Mouse (Mus musculus) embryonic facial prominence, embryonic 11.5 days (tissue): ENCODE results near the gene Rxra. TPM values are rescaled to one million over a fixed set of nuclear protein-coding genes. Genes with fewer than 3 reads are reported as not detected.

ENCODE experiments used
- ATAC-seq: fragments of 200-750 bp; cut with Nextera tagmentation; replicated peaks from 2 replicates; pipeline ENCODE4 v1.8.0; 2017; ENCODE audit warnings: low read depth; ENCODE audit not compliant: insufficient number of reproducible peaks, low FRiP score, low TSS enrichment
- DNase-seq: peaks from one replicate; pipeline ENCODE4 v3.0.0-alpha.2; 2015; ENCODE audit warnings: low spot score
- H3K27ac ChIP-seq: fragments of 300-500 bp; sonication (generic); replicated peaks from 2 replicates; pipeline ENCODE4 v1.5.1; 2014; ENCODE audit warnings: mild to moderate bottlenecking, low read depth, low read length, control low read depth
- H3K27me3 ChIP-seq: fragments of 300-500 bp; sonication (generic); 2 replicates; pipeline ENCODE4 v1.6.1; 2014; ENCODE audit warnings: mild to moderate bottlenecking, low read length, moderate library complexity, mixed read lengths; ENCODE audit not compliant: control insufficient read depth, insufficient read depth
- H3K36me3 ChIP-seq: fragments of 300-500 bp; sonication (generic); replicated peaks from 2 replicates; pipeline ENCODE4 v1.6.1; 2014; ENCODE audit warnings: low read depth, mild to moderate bottlenecking, low read length, moderate library complexity, mixed read lengths; ENCODE audit not compliant: control insufficient read depth, insufficient read depth
- H3K4me1 ChIP-seq: fragments of 300-500 bp; sonication (generic); 2 replicates; pipeline ENCODE4 v1.6.1; 2014; ENCODE audit warnings: low read length, mixed read lengths; ENCODE audit not compliant: control insufficient read depth, insufficient read depth
- H3K4me2 ChIP-seq: fragments of 300-500 bp; sonication (generic); 2 replicates; pipeline ENCODE4 v1.6.1; 2014; ENCODE audit warnings: low read depth, mild to moderate bottlenecking, control low read depth, low read length, moderate library complexity
- H3K4me3 ChIP-seq: fragments of 300-500 bp; sonication (generic); 2 replicates; pipeline ENCODE4 v1.5.1; 2014; ENCODE audit warnings: low read depth, low read length, control low read depth
- H3K9ac ChIP-seq: fragments of 300-500 bp; sonication (generic); replicated peaks from 2 replicates; pipeline ENCODE4 v1.6.1; 2014; ENCODE audit warnings: mild to moderate bottlenecking, control low read depth, low read length
- H3K9me3 ChIP-seq: fragments of 300-500 bp; sonication (generic); replicated peaks from 2 replicates; pipeline ENCODE4 v1.6.1; 2016; ENCODE audit warnings: mild to moderate bottlenecking, low read length, inconsistent platforms, mixed read lengths; ENCODE audit not compliant: control insufficient read depth
- WGBS: fragments of 180-500 bp; shearing (Covaris S2); extraction: QIAGEN DNeasy Blood & Tissue Kit; methylation state at CpG from one replicate; pipeline ENCODE4 v1.1.7; 2014; 5-methylcytosine and 5-hydroxymethylcytosine counted together
- polyA plus RNA-seq: library from polyadenylated mRNA; unstranded; fragments of >200 nt; fragmentation: Nextera tagmentation; extraction: Ambion mirVana; gene quantifications from 2 replicates; pipeline ENCODE4 v1.2.1, GENCODE M21; 2014

Gene Rxra
- polyA plus RNA-seq, 1 experiment from 2014 or later = 7.6 TPM

DNA sequence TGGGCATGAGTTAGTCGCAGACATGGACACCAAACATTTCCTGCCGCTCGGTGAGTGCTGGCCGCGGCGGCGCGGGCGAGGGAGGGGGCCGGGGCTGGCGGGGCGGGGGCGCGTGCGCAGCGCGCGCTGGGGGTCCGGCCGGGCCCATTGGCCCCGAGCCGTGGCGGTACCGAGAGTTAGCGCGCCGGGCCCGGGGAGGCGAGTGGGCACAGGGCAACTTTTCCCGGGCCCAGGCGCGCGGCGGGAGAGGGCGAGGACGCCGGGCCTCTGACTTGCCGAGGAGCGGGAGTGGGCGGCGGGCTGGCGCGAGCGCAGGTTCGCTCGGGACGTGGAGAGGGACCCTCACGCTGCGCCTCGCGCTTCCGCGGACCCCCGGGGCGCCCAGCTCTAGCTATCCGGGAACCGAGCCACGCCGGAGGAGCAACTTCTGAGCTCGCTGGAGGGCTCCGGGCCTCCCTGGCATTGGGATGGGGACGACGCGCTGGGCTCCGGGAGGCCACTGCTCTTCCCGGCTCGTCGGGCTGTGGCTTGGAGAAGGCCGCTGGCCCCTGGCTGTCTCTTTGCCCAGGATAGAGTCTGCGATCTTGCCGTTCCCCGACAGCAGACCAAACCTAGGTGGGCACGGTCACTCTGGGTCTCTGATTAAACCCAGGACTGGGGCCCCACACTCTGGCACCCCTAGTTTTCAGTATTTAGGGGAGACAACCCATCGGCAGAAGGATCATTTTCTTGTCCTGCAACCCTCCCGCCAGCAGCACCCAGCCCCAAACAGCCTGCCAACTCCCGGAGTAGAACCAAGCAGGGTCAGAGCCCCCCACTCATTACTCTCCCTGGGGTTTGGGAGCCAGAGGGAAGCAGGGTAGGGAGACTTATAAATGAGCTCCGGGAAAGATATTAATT lies 1.4 kb downstream of the Rxra start:
- H3K9me3 ChIP-seq = no peaks in the 10 kb centered on the region
- ATAC-seq = no peak

DNA sequence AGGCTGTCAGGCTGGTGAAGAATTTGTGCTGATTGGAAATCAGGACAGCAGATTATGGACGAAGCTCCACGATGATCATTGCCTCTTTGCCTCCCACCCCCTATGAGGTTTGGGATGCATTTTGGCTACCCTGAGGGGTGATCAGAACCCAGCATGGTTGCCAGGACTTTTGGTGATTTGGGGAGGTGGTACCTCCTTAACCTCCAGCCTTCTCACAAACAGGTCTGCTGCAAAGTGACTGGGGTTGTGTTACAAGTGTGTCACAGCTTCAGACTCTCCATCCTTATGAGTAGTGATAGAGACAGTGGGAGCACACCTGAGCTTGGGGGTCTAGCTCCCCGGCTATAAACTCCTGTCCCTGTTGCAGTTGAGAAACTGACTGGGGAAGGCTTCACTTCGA lies 2.1 kb downstream of the Rxra start:
- Histone ChIP-seq H3K4me3 (peak overlapping the region; percentile 89), H3K27ac (no peak overlapping the region), H3K27me3 (no peaks in the 10 kb centered on the region), H3K9ac (peak overlapping the region; percentile 95), H3K9me3 (no peaks in the 10 kb centered on the region), H3K36me3 (no peaks in the 10 kb centered on the region), H3K4me2 (peak overlapping the region; percentile 90), H3K4me1 (peaks cover 19% of the 10 kb centered on the region)
- no peak for DNase-seq
- ATAC-seq = no peak
- 22% methylated on average over 4 of the region's 4 CpGs for WGBS

More for the DNA sequence above, 1.4 kb downstream of the Rxra start:
- DNase-seq = peak; percentile 65
- H3K9ac ChIP-seq = peak overlapping the region; percentile 95
- H3K27me3 ChIP-seq = no peaks in the 10 kb centered on the region
- H3K4me2 ChIP-seq = peak overlapping the region; percentile 90
- peak overlapping the region; percentile 89 for H3K4me3 ChIP-seq
- peak overlapping the region; percentile 90 for H3K27ac ChIP-seq
- no peaks in the 10 kb centered on the region for H3K36me3 ChIP-seq
- under 1% methylated on average over 55 of the region's 77 CpGs for WGBS
- H3K4me1 ChIP-seq = peaks cover 19% of the 10 kb centered on the region

DNA sequence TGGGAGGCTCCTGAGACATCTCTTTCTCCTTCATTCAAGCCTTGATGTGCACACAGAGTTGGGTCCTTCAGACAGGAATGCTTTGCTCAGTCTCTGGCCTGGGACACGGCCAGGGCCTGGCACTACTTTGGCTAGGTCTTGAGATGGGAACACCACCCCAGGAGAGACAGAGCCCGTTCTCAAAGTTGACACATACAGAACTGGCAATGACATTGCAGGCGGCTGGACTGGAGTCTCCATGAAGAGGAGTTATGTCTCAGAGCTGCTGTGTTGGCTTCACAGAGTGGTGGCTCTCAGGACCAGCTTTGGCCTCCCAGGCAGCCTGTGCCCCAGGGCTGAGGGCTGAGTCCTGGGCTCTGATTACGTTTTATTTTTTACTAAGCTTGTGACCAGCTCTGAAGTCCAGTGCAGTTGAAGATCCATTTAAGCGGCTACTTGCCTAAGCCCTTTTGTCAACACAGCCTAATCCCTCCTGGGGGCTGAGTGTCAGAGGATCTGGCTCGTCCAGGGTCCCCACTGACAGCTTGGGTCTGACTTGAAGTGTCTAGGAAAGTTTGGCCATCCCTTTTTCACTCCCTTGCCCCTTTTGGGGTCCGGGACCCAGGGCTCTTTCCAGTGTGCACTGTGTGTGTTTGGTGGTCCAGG lies 2.7 kb downstream of the Rxra start:
- Histone ChIP-seq H3K27me3 (no peaks in the 10 kb centered on the region), H3K9ac (peak overlapping the region; percentile 95), H3K27ac (no peak overlapping the region), H3K4me3 (peak overlapping the region; percentile 89), H3K36me3 (no peaks in the 10 kb centered on the region), H3K9me3 (no peaks in the 10 kb centered on the region), H3K4me1 (peaks cover 19% of the 10 kb centered on the region), H3K4me2 (peak overlapping the region; percentile 90)
- WGBS = 22% methylated on average over 7 of the region's 7 CpGs
- ATAC-seq = no peak
- DNase-seq = no peak

DNA sequence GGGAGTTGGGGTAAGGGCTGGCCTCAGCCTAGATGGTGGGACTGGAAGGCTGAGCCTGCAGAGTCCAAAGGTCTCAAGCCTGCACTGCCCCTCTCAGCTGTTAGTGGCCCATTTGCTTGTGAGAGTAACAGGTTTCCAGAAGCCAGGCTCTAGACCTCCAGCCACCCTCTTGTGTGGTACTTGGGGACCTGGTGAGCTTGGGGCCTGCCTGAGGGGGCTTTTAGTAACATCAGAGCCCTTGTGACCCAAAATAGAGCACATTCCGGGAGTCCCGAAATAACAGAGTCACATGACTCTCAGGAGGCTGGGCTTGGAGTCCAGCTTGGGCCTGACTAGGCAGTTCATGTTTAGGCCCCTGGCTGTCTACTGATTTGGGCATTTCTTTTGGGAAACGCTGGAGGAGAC lies 3.4 kb downstream of the Rxra start:
- Histone ChIP-seq H3K9ac (peak overlapping the region; percentile 95), H3K27ac (no peak overlapping the region), H3K4me3 (no peak overlapping the region), H3K27me3 (no peaks in the 10 kb centered on the region), H3K4me2 (peak overlapping the region; percentile 90; the same call in 1 of the 2 replicates), H3K9me3 (no peaks in the 10 kb centered on the region), H3K4me1 (peaks cover 21% of the 10 kb centered on the region), H3K36me3 (no peaks in the 10 kb centered on the region)
- DNase-seq (peak; percentile 36), ATAC-seq (no peak)
- WGBS = 6% methylated on average over 3 of the region's 3 CpGs

DNA sequence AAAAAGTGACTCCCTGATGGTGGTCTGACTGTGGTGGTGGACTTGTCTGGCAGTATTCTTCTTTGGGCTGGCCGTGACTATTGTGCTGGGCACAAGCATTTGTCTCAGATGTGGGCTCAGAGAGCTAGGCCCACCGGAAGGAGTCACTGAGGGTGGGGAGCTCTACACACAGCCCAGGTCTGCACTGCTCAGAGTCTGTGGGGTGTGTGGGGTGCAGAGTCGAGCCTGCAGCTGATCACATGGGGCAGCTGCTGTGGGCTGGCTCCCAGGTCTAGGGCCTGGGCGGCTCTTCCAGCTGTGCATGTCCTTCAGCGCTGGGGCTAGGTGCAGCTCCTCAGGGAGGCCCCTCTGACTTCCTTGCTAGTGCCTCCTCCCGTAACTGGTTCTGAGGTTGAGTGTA lies 3.8 kb downstream of the Rxra start:
- Histone ChIP-seq H3K27ac (no peak overlapping the region), H3K4me3 (no peak overlapping the region), H3K9me3 (no peaks in the 10 kb centered on the region), H3K4me1 (peaks cover 21% of the 10 kb centered on the region), H3K9ac (peak overlapping the region; percentile 33; the same call in 1 of the 2 replicates), H3K27me3 (no peaks in the 10 kb centered on the region), H3K36me3 (no peaks in the 10 kb centered on the region), H3K4me2 (peak overlapping the region; percentile 1; the same call in 1 of the 2 replicates)
- WGBS = 63% methylated on average over 6 of the region's 6 CpGs
- no peak for DNase-seq
- ATAC-seq = 0 out of 2 replicates have a peak, but pooled peaks have one; percentile 14

DNA sequence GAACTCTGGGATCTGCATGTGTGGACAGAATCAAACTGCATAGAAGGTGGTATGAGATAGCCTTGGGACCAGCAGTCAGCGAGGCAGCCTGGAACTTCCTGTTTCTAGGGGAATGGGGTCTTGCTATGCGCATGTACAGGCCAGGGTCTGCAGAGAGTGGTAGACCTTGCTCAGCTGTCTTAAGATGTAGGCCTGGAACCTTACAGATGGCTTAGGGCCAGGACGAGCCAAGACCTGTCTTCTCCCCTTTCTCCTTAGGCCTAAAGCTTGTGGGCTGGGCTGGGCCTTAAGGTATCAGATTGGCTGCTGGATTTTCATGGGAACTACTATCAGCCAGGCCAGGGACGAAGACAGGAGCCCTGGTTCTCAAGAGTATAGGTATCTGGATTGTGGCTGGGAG lies 4.4 kb downstream of the Rxra start:
- H3K4me1 ChIP-seq = peaks cover 21% of the 10 kb centered on the region
- H3K4me2 ChIP-seq = no peak overlapping the region
- H3K9ac ChIP-seq = no peak overlapping the region
- no peak overlapping the region for H3K27ac ChIP-seq
- H3K4me3 ChIP-seq = no peak overlapping the region
- no peaks in the 10 kb centered on the region for H3K36me3 ChIP-seq
- H3K27me3 ChIP-seq = no peaks in the 10 kb centered on the region
- DNase-seq (no peak), ATAC-seq (no peak)
- no peaks in the 10 kb centered on the region for H3K9me3 ChIP-seq
- 76% methylated on average over 4 of the region's 4 CpGs for WGBS

DNA sequence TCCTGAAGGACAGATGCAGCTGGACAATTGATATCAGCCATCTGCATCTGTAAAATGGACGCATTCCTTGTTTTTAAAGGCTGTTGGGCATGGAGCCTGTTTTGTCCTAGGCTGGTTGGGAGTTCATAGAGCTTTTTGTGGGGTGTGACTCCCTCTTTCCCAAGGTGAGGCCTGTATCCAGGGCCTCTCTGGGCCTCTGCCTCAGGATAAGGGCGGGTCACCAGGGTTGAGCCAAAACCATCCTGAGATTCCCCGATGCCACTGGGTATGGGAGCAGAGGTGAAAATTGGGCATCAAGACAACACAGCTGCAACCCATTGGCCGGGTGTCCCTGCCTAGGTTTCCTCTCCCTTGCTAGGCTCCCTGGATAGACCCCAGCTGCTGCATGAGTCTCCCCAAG lies 5.2 kb downstream of the Rxra start:
- Histone ChIP-seq H3K9me3 (no peaks in the 10 kb centered on the region), H3K27ac (no peak overlapping the region), H3K36me3 (no peaks in the 10 kb centered on the region), H3K4me2 (no peak overlapping the region), H3K27me3 (no peaks in the 10 kb centered on the region), H3K4me1 (peaks cover 19% of the 10 kb centered on the region), H3K4me3 (no peak overlapping the region), H3K9ac (no peak overlapping the region)
- ATAC-seq (no peak), DNase-seq (no peak)
- WGBS = 72% methylated on average over 4 of the region's 4 CpGs

DNA sequence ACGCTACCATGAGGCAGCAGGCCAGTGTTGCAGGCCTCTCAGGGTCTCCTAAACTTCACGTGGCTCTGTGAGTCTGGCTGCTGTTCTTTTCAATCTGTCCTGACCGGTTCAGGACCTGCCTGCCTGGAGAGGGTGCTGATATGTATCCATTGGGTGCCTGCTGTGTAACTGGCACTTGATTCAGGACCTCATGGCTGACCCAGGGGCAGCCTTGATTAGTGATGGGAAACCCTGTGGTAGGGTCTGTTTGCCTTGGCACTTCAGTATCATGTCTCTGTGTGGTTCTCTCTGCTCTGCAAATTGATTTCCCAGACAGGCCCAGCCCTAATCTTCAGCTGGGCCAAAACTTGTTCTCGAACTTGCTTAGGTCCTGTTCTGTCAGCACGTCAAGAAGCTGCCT lies 5.9 kb downstream of the Rxra start:
- H3K9me3 ChIP-seq = no peaks in the 10 kb centered on the region
- 61% methylated on average over 5 of the region's 5 CpGs for whole genome bisulfite sequencing
- no peak for ATAC-seq
- H3K36me3 ChIP-seq = no peaks in the 10 kb centered on the region
- H3K4me1 ChIP-seq = peaks cover 19% of the 10 kb centered on the region
- H3K9ac ChIP-seq = no peak overlapping the region
- DNase-seq = no peak
- H3K4me2 ChIP-seq = no peak overlapping the region
- no peak overlapping the region for H3K27ac ChIP-seq
- H3K4me3 ChIP-seq = no peak overlapping the region
- H3K27me3 ChIP-seq = no peaks in the 10 kb centered on the region
